Mouse (Mus musculus) embryonic facial prominence, embryonic 11.5 days (tissue): ENCODE measurements around the gene Exoc5. TPM values are rescaled to one million over a fixed set of nuclear protein-coding genes. Genes with fewer than 3 reads are reported as not detected.

Source experiments
- ATAC-seq: fragments of 200-750 bp; cut with Nextera tagmentation; replicated peaks from 2 replicates; pipeline ENCODE4 v1.8.0; 2017; ENCODE audit warnings: low read depth; ENCODE audit not compliant: insufficient number of reproducible peaks, low FRiP score, low TSS enrichment
- DNase-seq: peaks from one replicate; pipeline ENCODE4 v3.0.0-alpha.2; 2015; ENCODE audit warnings: low spot score
- H3K27ac ChIP-seq: fragments of 300-500 bp; sonication (generic); replicated peaks from 2 replicates; pipeline ENCODE4 v1.5.1; 2014; ENCODE audit warnings: mild to moderate bottlenecking, low read depth, low read length, control low read depth
- H3K27me3 ChIP-seq: fragments of 300-500 bp; sonication (generic); 2 replicates; pipeline ENCODE4 v1.6.1; 2014; ENCODE audit warnings: mild to moderate bottlenecking, low read length, moderate library complexity, mixed read lengths; ENCODE audit not compliant: control insufficient read depth, insufficient read depth
- H3K36me3 ChIP-seq: fragments of 300-500 bp; sonication (generic); replicated peaks from 2 replicates; pipeline ENCODE4 v1.6.1; 2014; ENCODE audit warnings: low read depth, mild to moderate bottlenecking, low read length, moderate library complexity, mixed read lengths; ENCODE audit not compliant: control insufficient read depth, insufficient read depth
- H3K4me1 ChIP-seq: fragments of 300-500 bp; sonication (generic); 2 replicates; pipeline ENCODE4 v1.6.1; 2014; ENCODE audit warnings: low read length, mixed read lengths; ENCODE audit not compliant: control insufficient read depth, insufficient read depth
- H3K4me2 ChIP-seq: fragments of 300-500 bp; sonication (generic); 2 replicates; pipeline ENCODE4 v1.6.1; 2014; ENCODE audit warnings: low read depth, mild to moderate bottlenecking, control low read depth, low read length, moderate library complexity
- H3K4me3 ChIP-seq: fragments of 300-500 bp; sonication (generic); 2 replicates; pipeline ENCODE4 v1.5.1; 2014; ENCODE audit warnings: low read depth, low read length, control low read depth
- H3K9ac ChIP-seq: fragments of 300-500 bp; sonication (generic); replicated peaks from 2 replicates; pipeline ENCODE4 v1.6.1; 2014; ENCODE audit warnings: mild to moderate bottlenecking, control low read depth, low read length
- H3K9me3 ChIP-seq: fragments of 300-500 bp; sonication (generic); replicated peaks from 2 replicates; pipeline ENCODE4 v1.6.1; 2016; ENCODE audit warnings: mild to moderate bottlenecking, low read length, inconsistent platforms, mixed read lengths; ENCODE audit not compliant: control insufficient read depth
- WGBS: fragments of 180-500 bp; shearing (Covaris S2); extraction: QIAGEN DNeasy Blood & Tissue Kit; methylation state at CpG from one replicate; pipeline ENCODE4 v1.1.7; 2014; 5-methylcytosine and 5-hydroxymethylcytosine counted together
- polyA plus RNA-seq: library from polyadenylated mRNA; unstranded; fragments of >200 nt; fragmentation: Nextera tagmentation; extraction: Ambion mirVana; gene quantifications from 2 replicates; pipeline ENCODE4 v1.2.1, GENCODE M21; 2014

Gene Exoc5
- polyA plus RNA-seq, 1 experiment from 2014 or later: 81.9 TPM

DNA sequence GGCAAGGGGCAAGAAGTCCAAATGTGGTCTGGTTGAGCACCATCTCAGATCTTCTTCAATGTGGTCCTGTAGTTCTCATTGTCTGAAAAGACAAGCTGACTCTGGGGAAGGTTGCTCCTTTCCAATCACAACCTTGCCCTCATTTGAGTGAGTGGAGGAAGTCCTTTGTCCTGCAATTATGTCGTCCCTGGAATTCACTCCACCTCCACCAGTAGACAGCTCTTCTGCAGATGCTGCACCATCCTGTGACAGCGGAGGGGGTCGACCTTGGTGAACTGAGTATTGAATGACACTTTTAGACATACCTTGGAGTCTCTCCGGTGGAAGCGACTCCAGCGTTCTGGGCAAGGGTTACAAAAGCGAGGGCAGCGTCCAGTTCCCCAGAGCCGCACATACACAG is 97.8 kb downstream of the Exoc5 start:
- WGBS: 77% methylated on average over 9 of the region's 9 CpGs
- ATAC-seq: no peak
- no peaks in the 10 kb centered on the region for H3K27me3 ChIP-seq
- no peak overlapping the region for H3K4me3 ChIP-seq
- H3K4me1 ChIP-seq: no peaks in the 10 kb centered on the region
- DNase-seq: no peak
- no peak overlapping the region for H3K4me2 ChIP-seq
- H3K9ac ChIP-seq: no peak overlapping the region
- no peaks in the 10 kb centered on the region for H3K36me3 ChIP-seq
- no peak overlapping the region for H3K27ac ChIP-seq
- H3K9me3 ChIP-seq: no peaks in the 10 kb centered on the region

Other genes with a start within 250 kb of the Exoc5 start
- 30.1 TPM in 2 replicates for gene Ap5m1, start 556 bp downstream of the Exoc5 start, polyA plus RNA-seq
- 16.5 and 16.7 TPM in 2 replicates for gene Naa30, start 105.6 kb upstream of the Exoc5 start, polyA plus RNA-seq
- 0.10 and 0.11 TPM in 2 replicates for gene ccdc198, start 178.8 kb upstream of the Exoc5 start, polyA plus RNA-seq